ENCODE assay signal across 7 mouse cellular contexts in genomic region chr8:120569939-120570715, GRCm38 (mm10). TPM values are rescaled to one million over a fixed set of nuclear protein-coding genes. Genes with fewer than 3 reads are reported as not detected.
DNase-seq lines count a peak whose midpoint lies in the region; TF ChIP-seq lines count a peak whose summit lies in the region.

No protein-coding gene starts in this region.

- 55% methylated on average over 13 of the region's 13 CpGs for WGBS in heart, embryonic 10.5 days

- peaks cover 100% of the 10 kb centered on the region for H3K36me3 ChIP-seq in E14TG2a.4 (ENCODE audit: insufficient read depth, low read length)
- H3K36me3 ChIP-seq in heart, embryonic 10.5 days, result peaks cover 97% of the 10 kb centered on the region

- no peaks in the 10 kb centered on the region for H3K9me3 ChIP-seq in E14TG2a.4 (ENCODE audit: low read length)
- no peaks in the 10 kb centered on the region for H3K9me3 ChIP-seq in heart, embryonic 10.5 days

- no peak overlapping the region for H3K4me3 ChIP-seq in E14TG2a.4 (replicated peaks; ENCODE audit: low read length)
- H3K4me3 ChIP-seq in heart, embryonic 10.5 days, result no peak overlapping the region

- peak; percentile 75 to 83 for DNase-seq in adrenal gland, adult 18-20 months (ENCODE audit: low spot score in 2 of 2)
- DNase-seq in embryo, embryonic 9.5 days (ENCODE audit: extremely low spot score), result peak; percentile 85
- DNase-seq in heart, embryonic 10.5 days (ENCODE audit: low spot score), result peak; percentile 89
- peak; percentile 89 to 90 for DNase-seq in kidney, postnatal 4 days
- DNase-seq in lung, postnatal 36 days, result peak; percentile 83
- peak; percentile 82 to 85 for DNase-seq in right cerebral cortex, postnatal 10 days (ENCODE audit: low spot score in 2 of 2)

- H3K27me3 ChIP-seq in E14TG2a.4 (ENCODE audit: insufficient read depth, low read length), result no peaks in the 10 kb centered on the region
- H3K27me3 ChIP-seq in heart, embryonic 10.5 days (ENCODE audit: insufficient read depth, poor library complexity, severe bottlenecking), result no peaks in the 10 kb centered on the region

- peaks cover 100% of the 10 kb centered on the region for H3K4me1 ChIP-seq in E14TG2a.4 (replicated peaks; ENCODE audit: low read depth, low read length)
- peaks cover 73% of the 10 kb centered on the region for H3K4me1 ChIP-seq in heart, embryonic 10.5 days

- TF ChIP-seq CTCF in E14TG2a.4 (conservative IDR thresholded peaks at IDR 0.05; ENCODE audit: low read length), result peak; percentile 100

- peak overlapping the region; percentile 63; the same call in 1 of the 2 replicates for H3K27ac ChIP-seq in heart, embryonic 10.5 days

RNA-seq across cellular contexts. Expression of gene Gins2, which starts 19.0 kb away (rescaled TPM):
- 1 to 10 TPM; 4.6 to 5.0 TPM for total RNA-seq in adrenal gland, adult 18-20 months (2021)
- 106 and 125 TPM in 2 replicates for polyA plus RNA-seq in heart, embryonic 10.5 days (2016; fragmentation: Nextera tagmentation; extraction: Ambion mirVana)
